Mouse (Mus musculus) kidney, adult 10 weeks (tissue): ENCODE results near the gene Yae1d1. TPM values are rescaled to one million over a fixed set of nuclear protein-coding genes. Genes with fewer than 3 reads are reported as not detected.

Experiments used
- polyA plus RNA-seq: library from polyadenylated mRNA; stranded (reverse); fragments of 350-450 nt; fragmentation: Illumina TruSeq; extraction: RNeasy Lipid Tissue Mini Kit (QIAGEN cat#74804); gene quantifications from one replicate; pipeline ENCODE4 v1.2.3, GENCODE M21; 2014; ENCODE audit warnings: low read depth, low replicate concordance

Yae1d1 gene
- polyA plus RNA-seq: 74.3 TPM

GRCm38 (mm10) chr13:17992697-17993514 lies at the start of gene Yae1d1:
Yae1d1 (minus strand) TSS chr13:17993349.

GRCm38 (mm10) chr13:17944078-17944917 lies 48.9 kb downstream of the Yae1d1 start, which contains the start of gene Rala:
Rala (minus strand) TSS chr13:17944239.

Other genes with a start within 250 kb of the Yae1d1 start
- 47.7 TPM for gene Cdk13, start 188.3 kb downstream of the Yae1d1 start, polyA plus RNA-seq
- 117 TPM for gene Rala, start 49.1 kb downstream of the Yae1d1 start, polyA plus RNA-seq